Mouse (Mus musculus) liver, postnatal 0 days (tissue): ENCODE data around the gene 2010111I01Rik. TPM values are rescaled to one million over a fixed set of nuclear protein-coding genes. Genes with fewer than 3 reads are reported as not detected.
A peak's percentile ranks its signal among the peaks of the same experiment; 100 is the strongest.
"Not testable (repeated sequence)": the region's sequence is repeated elsewhere in the genome, so short reads cannot be mapped to it uniquely, and the experiment has no call there.

Source experiments
- ATAC-seq: fragments of 200-750 bp; cut with Nextera tagmentation; 2 replicates; pipeline ENCODE4 v1.8.0; 2017; ENCODE audit warnings: mild to moderate bottlenecking, moderate library complexity
- DNase-seq: peaks from one replicate; pipeline ENCODE4 v3.0.0-alpha.2; 2016
- H3K27ac ChIP-seq: fragments of 300-500 bp; sonication (generic); 2 replicates; pipeline ENCODE4 v1.5.1; 2014; ENCODE audit warnings: antibody characterized with exemption, moderate library complexity, mild to moderate bottlenecking, low read depth
- H3K27me3 ChIP-seq: fragments of 300-500 bp; sonication (generic); 2 replicates; pipeline ENCODE4 v1.6.1; 2014; ENCODE audit warnings: low read length, control low read depth, mixed read lengths; ENCODE audit not compliant: insufficient read depth
- H3K36me3 ChIP-seq: fragments of 300-500 bp; sonication (generic); replicated peaks from 2 replicates; pipeline ENCODE4 v1.6.1; 2014; ENCODE audit warnings: mild to moderate bottlenecking, control low read depth, low read length, moderate library complexity, mixed read lengths; ENCODE audit not compliant: insufficient read depth
- H3K4me1 ChIP-seq: fragments of 300-500 bp; sonication (generic); 2 replicates; pipeline ENCODE4 v1.6.1; 2014; ENCODE audit warnings: antibody characterized with exemption, mild to moderate bottlenecking, control low read depth; ENCODE audit not compliant: insufficient read depth
- H3K4me2 ChIP-seq: fragments of 300-500 bp; sonication (generic); 2 replicates; pipeline ENCODE4 v1.6.1; 2014; ENCODE audit warnings: low read depth, mild to moderate bottlenecking, low read length, moderate library complexity, mixed read lengths
- H3K4me3 ChIP-seq: fragments of 300-500 bp; sonication (generic); 2 replicates; pipeline ENCODE4 v1.5.1; 2014; ENCODE audit warnings: low read depth, low read length
- H3K9ac ChIP-seq: fragments of 300-500 bp; sonication (generic); replicated peaks from 2 replicates; pipeline ENCODE4 v1.6.1; 2014; ENCODE audit warnings: mild to moderate bottlenecking, moderate library complexity
- H3K9me3 ChIP-seq: fragments of 300-500 bp; sonication (generic); 2 replicates; pipeline ENCODE4 v1.6.1; 2016; ENCODE audit warnings: mild to moderate bottlenecking, control low read depth, low read length, mixed read lengths
- CTCF ChIP-seq: sonication (generic); IDR thresholded peaks from 2 replicates; pipeline ENCODE4 v1.5.1; 2016; ENCODE audit warnings: antibody characterized with exemption, low read depth
- EP300 ChIP-seq: IDR thresholded peaks from 2 replicates; pipeline ENCODE4 v1.6.1; 2016; ENCODE audit warnings: antibody characterized with exemption, low read depth, mild to moderate bottlenecking
- WGBS: fragments of 180-500 bp; shearing (Covaris S2); extraction: QIAGEN DNeasy Blood & Tissue Kit; methylation state at CpG from one replicate; pipeline ENCODE4 v1.1.7; 2014; ENCODE audit not compliant: insufficient replicate concordance; 5-methylcytosine and 5-hydroxymethylcytosine counted together
- polyA plus RNA-seq: library from polyadenylated mRNA; unstranded; fragments of >200 nt; fragmentation: Nextera tagmentation; extraction: Ambion mirVana; gene quantifications from 2 replicates; pipeline ENCODE4 v1.2.1, GENCODE M21; 2015

Gene 2010111I01Rik
- polyA plus RNA-seq, 1 experiment from 2014 or later = 22.9 TPM

GRCm38 (mm10) chr13:63342781-63343180, 378.1 kb downstream of the 2010111I01Rik start:
- Histone ChIP-seq H3K4me3 (no peak overlapping the region), H3K9me3 (no peaks in the 10 kb centered on the region), H3K27me3 (no peaks in the 10 kb centered on the region), H3K36me3 (no peaks in the 10 kb centered on the region), H3K4me1 (0 out of 2 replicates have a peak, but pooled peaks cover 2% of the 10 kb centered on the region), H3K9ac (no peak overlapping the region), H3K27ac (no peak overlapping the region), H3K4me2 (no peak overlapping the region)
- TF ChIP-seq CTCF (no peak), EP300 (no peak)
- DNase-seq (no peak), ATAC-seq (no peak)
- 70% methylated on average over 2 of the region's 2 CpGs for WGBS

GRCm38 (mm10) chr13:63344481-63344880, 379.8 kb downstream of the 2010111I01Rik start:
- ATAC-seq = no peak

GRCm38 (mm10) chr13:63345476-63346225, 381.0 kb downstream of the 2010111I01Rik start:
- Histone ChIP-seq H3K4me2 (no peak overlapping the region), H3K9me3 (no peaks in the 10 kb centered on the region), H3K9ac (no peak overlapping the region), H3K4me1 (0 out of 2 replicates have a peak, but pooled peaks cover 2% of the 10 kb centered on the region), H3K27me3 (no peaks in the 10 kb centered on the region), H3K4me3 (no peak overlapping the region), H3K36me3 (no peaks in the 10 kb centered on the region), H3K27ac (no peak overlapping the region)
- ATAC-seq (peak; percentile 44), DNase-seq (no peak)
- WGBS = 60% methylated on average over 5 of the region's 5 CpGs
- TF ChIP-seq EP300 = no peak
- no peak for TF ChIP-seq CTCF

More at GRCm38 (mm10) chr13:63344481-63344880, 379.8 kb downstream of the 2010111I01Rik start:
- Histone ChIP-seq H3K4me1 (0 out of 2 replicates have a peak, but pooled peaks cover 2% of the 10 kb centered on the region), H3K4me2 (no peak overlapping the region), H3K36me3 (no peaks in the 10 kb centered on the region), H3K27me3 (no peaks in the 10 kb centered on the region), H3K27ac (no peak overlapping the region), H3K9me3 (no peaks in the 10 kb centered on the region), H3K9ac (no peak overlapping the region), H3K4me3 (no peak overlapping the region)
- TF ChIP-seq CTCF (no peak), EP300 (no peak)
- DNase-seq = no peak
- WGBS = 96% methylated on average over 3 of the region's 3 CpGs

GRCm38 (mm10) chr13:63347639-63348038, 382.9 kb downstream of the 2010111I01Rik start:
- Histone ChIP-seq H3K27ac (no peak overlapping the region), H3K4me1 (0 out of 2 replicates have a peak, but pooled peaks cover 2% of the 10 kb centered on the region), H3K4me2 (no peak overlapping the region), H3K9ac (no peak overlapping the region), H3K4me3 (no peak overlapping the region), H3K36me3 (no peaks in the 10 kb centered on the region), H3K27me3 (no peaks in the 10 kb centered on the region), H3K9me3 (no peaks in the 10 kb centered on the region)
- ATAC-seq (no peak), DNase-seq (no peak)
- 68% methylated on average over 2 of the region's 2 CpGs for WGBS
- TF ChIP-seq EP300 = no peak
- TF ChIP-seq CTCF = no peak

- no peak overlapping the region for H3K4me2 ChIP-seq
- no peak overlapping the region for H3K27ac ChIP-seq
- no peaks in the 10 kb centered on the region for H3K27me3 ChIP-seq
- H3K4me1 ChIP-seq = 0 out of 2 replicates have a peak, but pooled peaks cover 2% of the 10 kb centered on the region
- no peaks in the 10 kb centered on the region for H3K36me3 ChIP-seq
- no peak for TF ChIP-seq EP300
- TF ChIP-seq CTCF = no peak
- WGBS = 81% methylated on average over 4 of the region's 4 CpGs
- no peak overlapping the region for H3K9ac ChIP-seq
- ATAC-seq = no peak
- H3K4me3 ChIP-seq = no peak overlapping the region
- no peak for DNase-seq
- H3K9me3 ChIP-seq = no peaks in the 10 kb centered on the region
Observed at GRCm38 (mm10) chr13:63350076-63350475, 385.4 kb downstream of the 2010111I01Rik start.

GRCm38 (mm10) chr13:63353312-63353711, 388.6 kb downstream of the 2010111I01Rik start:
- not testable (repeated sequence) for H3K4me3 ChIP-seq, ATAC-seq, H3K27me3 ChIP-seq, H3K4me2 ChIP-seq, H3K9ac ChIP-seq, DNase-seq, H3K36me3 ChIP-seq, H3K9me3 ChIP-seq, H3K4me1 ChIP-seq, H3K27ac ChIP-seq
- 68% methylated on average over 4 of the region's 4 CpGs for WGBS
